Mouse (Mus musculus): Measurements from ENCODE around the gene Dnajc30.
A peak's percentile ranks its signal among the peaks of the same experiment; 100 is the strongest.

Dnajc30 gene

DNA sequence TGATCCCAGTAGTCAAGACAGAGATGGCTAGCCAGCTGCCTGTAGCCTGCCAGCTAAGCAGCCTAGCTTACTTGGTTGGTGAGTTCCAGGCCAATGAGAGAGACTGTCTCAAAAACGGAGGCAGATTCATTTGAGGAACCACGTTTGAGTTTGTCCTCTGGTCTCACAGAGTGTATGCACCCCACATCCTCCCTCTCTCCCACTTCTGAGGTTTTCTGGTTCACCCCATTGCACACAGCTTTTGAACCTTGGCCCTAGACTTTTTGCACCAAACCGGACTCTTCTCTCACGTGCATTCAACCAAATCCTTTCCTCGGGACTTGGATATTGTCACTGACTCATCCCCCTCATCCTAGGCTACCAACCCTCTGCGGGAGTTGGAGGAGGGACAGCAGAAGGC is 46.0 kb downstream of the Dnajc30 start:
- DNase-seq = peak; percentile 90

DNA sequence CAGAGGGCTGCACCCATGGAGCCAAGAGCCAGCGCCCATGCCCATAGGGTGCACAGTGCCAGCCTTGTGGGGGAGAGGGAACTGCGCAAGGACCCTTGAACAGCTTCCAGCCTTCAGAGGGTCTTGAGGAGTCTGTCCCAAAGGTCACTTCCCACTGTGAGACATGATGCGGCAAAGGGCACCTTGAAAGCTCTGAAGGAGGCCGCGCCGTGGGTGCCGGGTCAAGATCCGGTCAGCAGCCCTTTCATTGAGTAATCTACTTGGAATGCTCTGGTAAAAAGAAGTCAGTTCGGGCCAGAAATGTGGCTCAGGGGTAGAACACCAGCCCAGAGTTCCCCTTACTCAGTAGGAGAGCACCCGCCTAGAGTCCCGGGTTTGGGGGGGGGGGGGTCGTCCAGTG is 49.8 kb downstream of the Dnajc30 start:
- DNase-seq = peak; percentile 84

GRCm38 (mm10) chr5:135115241-135115640 is 51.2 kb downstream of the Dnajc30 start:
- no peak for DNase-seq
